Mouse (Mus musculus): ENCODE results near the gene Sirt2. TPM values are rescaled to one million over a fixed set of nuclear protein-coding genes. Genes with fewer than 3 reads are reported as not detected.

The Sirt2 gene
- polyA plus RNA-seq, 1 experiment from 2014 or later = 77.0 TPM

GRCm38 (mm10) chr7:28749935-28750334 is 16.6 kb upstream of the Sirt2 start:
- H3K27ac ChIP-seq (ENCODE audit: low read depth, low read length) = no peak overlapping the region
- H3K4me1 ChIP-seq (ENCODE audit: control insufficient read depth, insufficient read depth, low read length) = no peaks in the 10 kb centered on the region
- no peak for ATAC-seq (ENCODE audit: insufficient read depth, low FRiP score, low TSS enrichment)
- H3K4me3 ChIP-seq (ENCODE audit: low read depth, low read length) = no peak overlapping the region
- no peak for DNase-seq (ENCODE audit: low spot score)
- 93% methylated on average over 7 of the region's 7 CpGs for WGBS
- H3K4me2 ChIP-seq (ENCODE audit: low read depth) = no peak overlapping the region
- peaks cover 7% of the 10 kb centered on the region for H3K36me3 ChIP-seq (ENCODE audit: control insufficient read depth, insufficient read depth, low read length)
- no peaks in the 10 kb centered on the region for H3K9me3 ChIP-seq (ENCODE audit: control insufficient read depth, low read length)
- no peak overlapping the region for H3K9ac ChIP-seq (ENCODE audit: low read length)
- no peaks in the 10 kb centered on the region for H3K27me3 ChIP-seq (ENCODE audit: control insufficient read depth, insufficient read depth, low read length)

GRCm38 (mm10) chr7:28756079-28756478 is 10.5 kb upstream of the Sirt2 start, which contains the start of gene Ccer2:
Gene Ccer2 (plus strand): TSS chr7:28756174.
- WGBS = 4% methylated on average over 16 of the region's 17 CpGs
- Histone ChIP-seq H3K27ac (ENCODE audit: low read depth, low read length) (no peak within 1 kb of the TSS), H3K4me3 (ENCODE audit: low read depth, low read length) (0 out of 2 replicates have a peak within 1 kb of the TSS, but pooled peaks have one; percentile 6), H3K4me2 (ENCODE audit: low read depth) (peak within 1 kb of the TSS; percentile 27; the same call in 1 of the 2 replicates), H3K4me1 (ENCODE audit: control insufficient read depth, insufficient read depth, low read length) (peaks cover 6% of the 10 kb centered on the region; the same call in 1 of the 2 replicates), H3K27me3 (ENCODE audit: control insufficient read depth, insufficient read depth, low read length) (no peaks in the 10 kb centered on the region), H3K36me3 (ENCODE audit: control insufficient read depth, insufficient read depth, low read length) (peaks cover 7% of the 10 kb centered on the region; the same call in 1 of the 2 replicates), H3K9me3 (ENCODE audit: control insufficient read depth, low read length) (no peaks in the 10 kb centered on the region), H3K9ac (ENCODE audit: low read length) (no peak within 1 kb of the TSS)
- ATAC-seq (ENCODE audit: insufficient read depth, low FRiP score, low TSS enrichment) (no peak), DNase-seq (ENCODE audit: low spot score) (no peak)

GRCm38 (mm10) chr7:28758623-28759022 is 7.9 kb upstream of the Sirt2 start:
- 89% methylated on average over 13 of the region's 13 CpGs for WGBS
- Histone ChIP-seq H3K27me3 (ENCODE audit: control insufficient read depth, insufficient read depth, low read length) (no peaks in the 10 kb centered on the region), H3K4me2 (ENCODE audit: low read depth) (no peak overlapping the region), H3K27ac (ENCODE audit: low read depth, low read length) (no peak overlapping the region), H3K9ac (ENCODE audit: low read length) (no peak overlapping the region), H3K4me1 (ENCODE audit: control insufficient read depth, insufficient read depth, low read length) (peaks cover 6% of the 10 kb centered on the region; the same call in 1 of the 2 replicates), H3K4me3 (ENCODE audit: low read depth, low read length) (no peak overlapping the region), H3K36me3 (ENCODE audit: control insufficient read depth, insufficient read depth, low read length) (peaks cover 4% of the 10 kb centered on the region; the same call in 1 of the 2 replicates), H3K9me3 (ENCODE audit: control insufficient read depth, low read length) (no peaks in the 10 kb centered on the region)
- DNase-seq (ENCODE audit: low spot score) = no peak
- ATAC-seq (ENCODE audit: insufficient read depth, low FRiP score, low TSS enrichment) = no peak

GRCm38 (mm10) chr7:28761907-28762306 is 4.6 kb upstream of the Sirt2 start:
- no peak overlapping the region for H3K27ac ChIP-seq (ENCODE audit: low read depth, low read length)
- peaks cover 3% of the 10 kb centered on the region; the same call in 1 of the 2 replicates for H3K36me3 ChIP-seq (ENCODE audit: control insufficient read depth, insufficient read depth, low read length)
- DNase-seq (ENCODE audit: low spot score) (no peak), ATAC-seq (ENCODE audit: insufficient read depth, low FRiP score, low TSS enrichment) (no peak)
- no peak overlapping the region for H3K9ac ChIP-seq (ENCODE audit: low read length)
- H3K27me3 ChIP-seq (ENCODE audit: control insufficient read depth, insufficient read depth, low read length) = no peaks in the 10 kb centered on the region
- peaks cover 3% of the 10 kb centered on the region; the same call in 1 of the 2 replicates for H3K4me1 ChIP-seq (ENCODE audit: control insufficient read depth, insufficient read depth, low read length)
- no peak overlapping the region for H3K4me2 ChIP-seq (ENCODE audit: low read depth)
- H3K4me3 ChIP-seq (ENCODE audit: low read depth, low read length) = no peak overlapping the region
- H3K9me3 ChIP-seq (ENCODE audit: control insufficient read depth, low read length) = no peaks in the 10 kb centered on the region
- WGBS = 93% methylated on average over 9 of the region's 9 CpGs

- 88% methylated on average over 6 of the region's 6 CpGs for WGBS
- ATAC-seq (ENCODE audit: insufficient read depth, low FRiP score, low TSS enrichment) (no peak), DNase-seq (ENCODE audit: low spot score) (no peak)
- H3K27ac ChIP-seq (ENCODE audit: low read depth, low read length) = no peak overlapping the region
- H3K36me3 ChIP-seq (ENCODE audit: control insufficient read depth, insufficient read depth, low read length) = peaks cover 3% of the 10 kb centered on the region; the same call in 1 of the 2 replicates
- H3K27me3 ChIP-seq (ENCODE audit: control insufficient read depth, insufficient read depth, low read length) = no peaks in the 10 kb centered on the region
- peaks cover 5% of the 10 kb centered on the region; the same call in 1 of the 2 replicates for H3K4me1 ChIP-seq (ENCODE audit: control insufficient read depth, insufficient read depth, low read length)
- peak overlapping the region; percentile 65 for H3K4me2 ChIP-seq (ENCODE audit: low read depth)
- H3K9me3 ChIP-seq (ENCODE audit: control insufficient read depth, low read length) = no peaks in the 10 kb centered on the region
- H3K4me3 ChIP-seq (ENCODE audit: low read depth, low read length) = no peak overlapping the region
- H3K9ac ChIP-seq (ENCODE audit: low read length) = no peak overlapping the region
These were observed 1.3 kb upstream of the Sirt2 start for GRCm38 (mm10) chr7:28765211-28765610.

GRCm38 (mm10) chr7:28766910-28767309 is 375 bp downstream of the Sirt2 start:
- H3K4me3 ChIP-seq (ENCODE audit: low read depth, low read length) = peak overlapping the region; percentile 66
- WGBS = 2% methylated on average over 14 of the region's 14 CpGs
- no peak overlapping the region for H3K27ac ChIP-seq (ENCODE audit: low read depth, low read length)
- H3K4me2 ChIP-seq (ENCODE audit: low read depth) = peak overlapping the region; percentile 47
- no peak for DNase-seq (ENCODE audit: low spot score)
- peaks cover 5% of the 10 kb centered on the region; the same call in 1 of the 2 replicates for H3K4me1 ChIP-seq (ENCODE audit: control insufficient read depth, insufficient read depth, low read length)
- H3K9me3 ChIP-seq (ENCODE audit: control insufficient read depth, low read length) = no peaks in the 10 kb centered on the region
- peak; percentile 8; the same call in 1 of the 2 replicates for ATAC-seq (ENCODE audit: insufficient read depth, low FRiP score, low TSS enrichment)
- H3K36me3 ChIP-seq (ENCODE audit: control insufficient read depth, insufficient read depth, low read length) = no peaks in the 10 kb centered on the region
- no peaks in the 10 kb centered on the region for H3K27me3 ChIP-seq (ENCODE audit: control insufficient read depth, insufficient read depth, low read length)
- peak overlapping the region; percentile 67 for H3K9ac ChIP-seq (ENCODE audit: low read length)

GRCm38 (mm10) chr7:28767462-28767965 is 979 bp downstream of the Sirt2 start, which contains the start of gene Nfkbib:
Gene Nfkbib (minus strand): TSS chr7:28767512.
- no peaks in the 10 kb centered on the region for H3K27me3 ChIP-seq (ENCODE audit: control insufficient read depth, insufficient read depth, low read length)
- H3K4me1 ChIP-seq (ENCODE audit: control insufficient read depth, insufficient read depth, low read length) = peaks cover 5% of the 10 kb centered on the region; the same call in 1 of the 2 replicates
- peak within 1 kb of the TSS; percentile 67 for H3K9ac ChIP-seq (ENCODE audit: low read length)
- peak within 1 kb of the TSS; percentile 66 for H3K4me3 ChIP-seq (ENCODE audit: low read depth, low read length)
- H3K9me3 ChIP-seq (ENCODE audit: control insufficient read depth, low read length) = no peaks in the 10 kb centered on the region
- H3K27ac ChIP-seq (ENCODE audit: low read depth, low read length) = no peak within 1 kb of the TSS
- DNase-seq (ENCODE audit: low spot score) = no peak
- H3K36me3 ChIP-seq (ENCODE audit: control insufficient read depth, insufficient read depth, low read length) = no peaks in the 10 kb centered on the region
- 68% methylated on average over 7 of the region's 7 CpGs for WGBS
- peak within 1 kb of the TSS; percentile 47 for H3K4me2 ChIP-seq (ENCODE audit: low read depth)
- no peak for ATAC-seq (ENCODE audit: insufficient read depth, low FRiP score, low TSS enrichment)

- no peak overlapping the region for H3K4me2 ChIP-seq (ENCODE audit: low read depth)
- H3K4me1 ChIP-seq (ENCODE audit: control insufficient read depth, insufficient read depth, low read length) = peaks cover 5% of the 10 kb centered on the region; the same call in 1 of the 2 replicates
- WGBS = 95% methylated on average over 9 of the region's 9 CpGs
These were observed 3.0 kb downstream of the Sirt2 start for GRCm38 (mm10) chr7:28769414-28769958.

GRCm38 (mm10) chr7:28770309-28770708 is 3.8 kb downstream of the Sirt2 start:
- no peaks in the 10 kb centered on the region for H3K9me3 ChIP-seq (ENCODE audit: control insufficient read depth, low read length)
- DNase-seq (ENCODE audit: low spot score) = no peak
- H3K27ac ChIP-seq (ENCODE audit: low read depth, low read length) = no peak overlapping the region
- H3K27me3 ChIP-seq (ENCODE audit: control insufficient read depth, insufficient read depth, low read length) = no peaks in the 10 kb centered on the region
- no peaks in the 10 kb centered on the region for H3K36me3 ChIP-seq (ENCODE audit: control insufficient read depth, insufficient read depth, low read length)
- H3K9ac ChIP-seq (ENCODE audit: low read length) = no peak overlapping the region
- peaks cover 5% of the 10 kb centered on the region; the same call in 1 of the 2 replicates for H3K4me1 ChIP-seq (ENCODE audit: control insufficient read depth, insufficient read depth, low read length)
- 92% methylated on average over 3 of the region's 3 CpGs for WGBS
- H3K4me2 ChIP-seq (ENCODE audit: low read depth) = no peak overlapping the region
- H3K4me3 ChIP-seq (ENCODE audit: low read depth, low read length) = no peak overlapping the region
- no peak for ATAC-seq (ENCODE audit: insufficient read depth, low FRiP score, low TSS enrichment)

More at GRCm38 (mm10) chr7:28769414-28769958, 3.0 kb downstream of the Sirt2 start:
- H3K27me3 ChIP-seq (ENCODE audit: control insufficient read depth, insufficient read depth, low read length) = no peaks in the 10 kb centered on the region
- ATAC-seq (ENCODE audit: insufficient read depth, low FRiP score, low TSS enrichment) (no peak), DNase-seq (ENCODE audit: low spot score) (no peak)
- H3K27ac ChIP-seq (ENCODE audit: low read depth, low read length) = no peak overlapping the region
- no peaks in the 10 kb centered on the region for H3K36me3 ChIP-seq (ENCODE audit: control insufficient read depth, insufficient read depth, low read length)
- no peak overlapping the region for H3K4me3 ChIP-seq (ENCODE audit: low read depth, low read length)
- no peak overlapping the region for H3K9ac ChIP-seq (ENCODE audit: low read length)
- H3K9me3 ChIP-seq (ENCODE audit: control insufficient read depth, low read length) = no peaks in the 10 kb centered on the region
